Mouse (Mus musculus) myocyte (in vitro differentiated cells): ENCODE results near the gene Atl2.

Experiments
- CEBPB ChIP-seq: IDR thresholded peaks from 2 replicates; pipeline ENCODE4 v1.6.1; 2011; ENCODE audit warnings: mild to moderate bottlenecking, moderate library complexity; ENCODE audit not compliant: poor library complexity, insufficient read depth, severe bottlenecking
- E2F4 ChIP-seq: IDR thresholded peaks from one replicate; pipeline ENCODE4 v1.6.1; 2011; ENCODE audit warnings: mild to moderate bottlenecking, control low read depth, moderate library complexity; ENCODE audit not compliant: insufficient read depth
- MAX ChIP-seq: IDR thresholded peaks from one replicate; pipeline ENCODE4 v1.6.1; 2011; ENCODE audit warnings: low read depth, mild to moderate bottlenecking, control low read depth
- MYOD1 ChIP-seq, 3 experiments: IDR thresholded peaks; one replicate each; pipeline ENCODE4 v1.6.1; 2011; ENCODE audit warnings: control low read depth in 2 of 3, low read depth in 2 of 3, mild to moderate bottlenecking in 2 of 3, moderate library complexity in 1 of 3; ENCODE audit not compliant: insufficient read length in 2 of 3, control insufficient read depth in 1 of 3
- MYOG ChIP-seq, 3 experiments: IDR thresholded peaks; one replicate each; pipeline ENCODE4 v1.6.1; 2011; ENCODE audit warnings: control low read depth in 2 of 3, low read depth in 2 of 3, mild to moderate bottlenecking in 2 of 3; ENCODE audit not compliant: insufficient read length in 2 of 3, control insufficient read depth in 1 of 3, insufficient read depth in 1 of 3
- POLR2A ChIP-seq: IDR thresholded peaks from one replicate; pipeline ENCODE4 v1.6.1; 2011; ENCODE audit warnings: low read depth, mild to moderate bottlenecking, control low read depth, moderate library complexity; ENCODE audit not compliant: insufficient read length
- POLR2AphosphoS2 ChIP-seq: IDR thresholded peaks from one replicate; pipeline ENCODE4 v1.6.1; 2011; ENCODE audit warnings: low read depth, control low read depth; ENCODE audit not compliant: insufficient read length
- REST ChIP-seq: IDR thresholded peaks from one replicate; pipeline ENCODE4 v1.6.1; 2011; ENCODE audit warnings: mild to moderate bottlenecking, control low read depth, moderate library complexity; ENCODE audit not compliant: insufficient read depth, insufficient read length
- SRF ChIP-seq: IDR thresholded peaks from one replicate; pipeline ENCODE4 v1.6.1; 2011; ENCODE audit warnings: low read depth; ENCODE audit not compliant: control insufficient read depth, insufficient read length
- TCF12 ChIP-seq: IDR thresholded peaks from one replicate; pipeline ENCODE4 v1.6.1; 2011; ENCODE audit warnings: mild to moderate bottlenecking, control low read depth; ENCODE audit not compliant: poor library complexity, insufficient read depth, severe bottlenecking
- USF1 ChIP-seq: IDR thresholded peaks from one replicate; pipeline ENCODE4 v1.6.1; 2011; ENCODE audit warnings: low read depth, mild to moderate bottlenecking, control low read depth, moderate library complexity

DNA sequence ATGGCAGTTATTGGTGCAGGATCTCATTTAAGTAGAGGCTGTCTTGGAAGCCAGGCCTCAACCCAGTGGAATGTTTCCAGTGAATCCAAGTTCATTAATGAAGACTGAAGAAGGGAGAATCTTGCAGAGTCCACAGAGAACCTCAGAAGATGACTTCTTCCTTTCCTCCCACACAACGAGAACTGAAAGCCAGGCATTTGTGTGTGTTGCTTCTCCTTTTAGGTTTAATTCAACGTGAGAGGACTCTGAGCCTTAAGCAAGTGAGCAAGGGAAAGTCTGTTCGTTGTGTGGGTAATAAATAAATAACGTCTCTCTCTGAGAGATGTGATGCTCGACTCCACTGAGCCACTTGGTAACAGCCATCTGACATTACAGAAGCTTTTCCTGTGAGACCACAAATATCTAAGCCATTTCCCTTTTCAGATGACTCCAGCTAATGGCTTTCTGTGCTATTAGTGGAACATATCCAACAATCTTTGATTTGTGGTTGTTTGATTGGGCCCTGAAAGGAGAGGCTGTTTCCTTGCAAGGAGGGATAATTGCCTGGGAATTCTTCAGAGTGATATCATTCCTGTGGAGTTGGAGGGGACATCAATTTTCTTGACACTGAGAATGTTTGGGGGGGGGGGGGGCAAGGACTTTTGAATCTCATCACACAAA is 60.1 kb downstream of the Atl2 start:
- TF ChIP-seq USF1, result no peak
- no peak for TF ChIP-seq POLR2A
- no peak for TF ChIP-seq SRF
- TF ChIP-seq TCF12, result no peak
- no peak for TF ChIP-seq CEBPB
- no peak for TF ChIP-seq E2F4
- no peak for TF ChIP-seq MAX
- no peak for TF ChIP-seq POLR2AphosphoS2
- TF ChIP-seq REST, result no peak
- TF ChIP-seq MYOD1 (IDR thresholded peaks at IDR 0.05; ENCODE audit: control insufficient read depth in 1 of 3, insufficient read length in 2 of 3, low read depth in 2 of 3), result no peak
- no peak for TF ChIP-seq MYOG (IDR thresholded peaks at IDR 0.05; ENCODE audit: control insufficient read depth in 1 of 3, insufficient read depth in 1 of 3, insufficient read length in 2 of 3, low read depth in 2 of 3)
